Mouse (Mus musculus) spleen, postnatal 14 days (tissue): ENCODE data around the gene Arid5a.

Experiments used
- DNase-seq, 2 experiments: peaks; one replicate each; pipeline ENCODE4 v3.0.0; 2021 to 2022; ENCODE audit warnings: low spot score in 2 of 2

Arid5a gene

DNA sequence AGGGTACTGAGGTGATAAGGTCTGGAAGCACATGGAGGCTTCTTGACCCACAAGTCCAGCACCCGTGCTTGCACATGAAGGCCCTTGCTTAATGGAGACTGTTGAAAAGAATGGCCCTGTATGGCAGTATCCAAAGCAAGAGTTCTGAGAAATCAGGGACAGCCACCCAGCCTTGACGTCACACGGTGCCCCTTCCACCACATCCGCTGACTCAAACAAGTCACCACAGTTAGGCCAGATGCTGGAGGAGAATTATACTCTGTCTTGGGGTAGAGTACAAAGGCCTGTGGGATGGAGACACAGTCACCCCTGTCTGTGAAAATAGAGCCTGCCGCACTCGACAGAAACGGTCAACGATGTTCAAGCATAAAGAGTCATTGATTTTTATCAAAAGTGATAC is 14.1 kb upstream of the Arid5a start:
- no peak for DNase-seq

- DNase-seq = no peak
Observed at GRCm38 (mm10) chr1:36294402-36294801, 13.1 kb upstream of the Arid5a start.

- no peak for DNase-seq
Observed at GRCm38 (mm10) chr1:36296466-36297149, 10.9 kb upstream of the Arid5a start.

GRCm38 (mm10) chr1:36298107-36298506 is 9.4 kb upstream of the Arid5a start:
- DNase-seq = no peak

GRCm38 (mm10) chr1:36299126-36299525 is 8.4 kb upstream of the Arid5a start:
- DNase-seq = no peak

- DNase-seq = no peak
Observed at GRCm38 (mm10) chr1:36299676-36300075, 7.9 kb upstream of the Arid5a start.

DNA sequence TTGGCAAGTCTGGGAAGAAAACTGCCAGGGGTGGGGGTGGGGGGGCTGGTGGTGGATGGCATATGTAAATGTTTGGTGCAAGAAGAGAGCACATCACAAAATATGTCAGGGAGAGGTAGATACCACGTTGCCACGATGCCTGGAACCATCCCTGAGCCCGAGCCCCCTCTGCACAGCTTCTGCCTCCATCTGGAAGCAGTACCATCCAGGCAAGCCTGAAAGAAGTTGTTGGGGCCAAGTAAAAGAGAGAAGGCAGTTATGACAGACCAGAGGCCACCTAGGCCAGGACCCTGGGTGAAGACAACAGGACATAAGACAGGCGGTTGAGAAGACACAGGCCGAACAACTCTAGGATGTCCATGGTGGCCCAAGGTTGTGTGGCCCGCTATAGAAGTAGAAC is 7.0 kb upstream of the Arid5a start:
- DNase-seq = no peak

DNA sequence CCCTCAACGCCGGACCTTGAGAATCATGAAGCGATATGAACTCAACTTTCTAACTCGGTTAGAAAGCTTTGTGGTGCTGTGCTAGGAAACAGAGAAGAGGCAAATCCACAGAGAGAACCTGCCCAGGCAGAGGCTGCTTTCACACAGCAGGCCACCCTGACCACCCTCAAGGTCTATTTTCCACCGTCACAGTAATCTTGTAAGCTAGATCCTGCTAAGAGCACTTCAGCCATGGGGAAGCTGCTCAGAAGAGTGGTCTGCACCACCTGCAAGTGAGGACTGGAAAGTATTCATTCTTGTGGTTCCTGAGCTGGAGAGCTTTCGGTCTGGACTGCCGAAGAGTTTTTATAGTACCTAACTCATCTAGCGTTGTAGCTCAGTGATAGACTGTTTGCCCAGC is 5.3 kb upstream of the Arid5a start:
- no peak for DNase-seq

- DNase-seq = no peak
Observed at GRCm38 (mm10) chr1:36302957-36303356, 4.6 kb upstream of the Arid5a start.

DNA sequence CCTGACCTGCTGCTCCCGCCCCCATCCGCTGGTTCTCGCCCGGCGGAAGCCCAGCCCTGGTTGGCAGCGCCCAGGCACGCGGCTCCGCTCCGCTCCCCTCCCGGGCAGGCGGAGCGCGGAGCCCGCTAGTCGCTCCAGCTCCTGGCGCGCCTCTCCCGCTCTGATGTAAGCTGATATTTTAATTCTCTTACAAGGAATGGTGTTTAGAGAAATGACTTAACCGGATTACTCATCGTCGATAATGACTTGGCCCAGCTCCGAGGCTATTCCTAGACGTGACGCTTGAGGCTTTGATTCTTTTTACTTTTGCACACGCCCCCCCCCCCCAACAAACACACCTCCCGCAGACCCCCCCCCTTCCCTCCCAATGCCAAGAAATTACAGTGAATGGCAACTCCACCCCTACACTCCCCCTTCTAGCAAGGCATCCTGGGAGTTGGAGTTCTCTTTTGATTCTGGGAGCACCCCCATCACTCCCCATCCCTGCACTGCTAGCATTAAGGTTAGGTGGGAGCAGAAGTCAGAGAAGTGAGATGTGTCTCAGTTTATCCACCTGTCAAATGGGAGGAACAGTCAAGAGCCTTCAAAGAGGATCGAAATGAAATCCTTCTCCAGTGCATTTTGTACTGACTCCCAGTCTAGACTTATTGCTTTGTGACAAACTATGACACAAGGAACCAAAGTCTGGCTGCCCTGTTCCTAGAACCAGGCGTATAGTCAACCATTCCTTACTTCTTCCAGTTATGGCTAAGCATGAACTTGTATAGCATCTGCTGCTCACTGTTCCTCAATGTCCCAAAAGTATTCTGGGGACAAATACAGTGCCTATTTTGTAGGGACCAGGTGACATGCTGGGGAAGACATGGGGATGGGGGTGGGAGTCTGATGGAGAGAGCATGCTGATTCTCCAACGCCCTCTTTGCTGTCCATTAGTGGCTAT is 3.9 kb upstream of the Arid5a start:
- no peak for DNase-seq

GRCm38 (mm10) chr1:36304764-36305163 is 2.8 kb upstream of the Arid5a start:
- DNase-seq = no peak

DNA sequence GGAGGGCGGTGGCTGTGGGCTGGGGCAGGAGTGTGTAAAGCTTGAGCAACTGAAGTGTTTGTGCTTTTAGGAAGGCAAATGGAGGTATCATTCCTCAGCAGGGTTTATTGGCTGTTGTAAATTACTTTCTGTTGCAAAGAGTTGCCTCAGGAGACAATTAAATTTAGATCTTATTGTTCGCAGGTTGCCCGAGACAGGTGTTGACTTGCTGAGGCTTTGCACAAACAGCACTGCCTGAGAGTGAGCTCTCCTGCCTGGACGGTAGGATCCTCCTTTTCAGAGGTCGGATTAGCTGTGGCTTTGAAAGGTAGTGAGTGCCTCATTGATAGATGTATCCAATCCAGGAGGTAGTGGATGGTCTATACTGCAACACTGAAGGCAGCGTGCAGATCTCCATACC is 1.4 kb upstream of the Arid5a start:
- no peak for DNase-seq

DNA sequence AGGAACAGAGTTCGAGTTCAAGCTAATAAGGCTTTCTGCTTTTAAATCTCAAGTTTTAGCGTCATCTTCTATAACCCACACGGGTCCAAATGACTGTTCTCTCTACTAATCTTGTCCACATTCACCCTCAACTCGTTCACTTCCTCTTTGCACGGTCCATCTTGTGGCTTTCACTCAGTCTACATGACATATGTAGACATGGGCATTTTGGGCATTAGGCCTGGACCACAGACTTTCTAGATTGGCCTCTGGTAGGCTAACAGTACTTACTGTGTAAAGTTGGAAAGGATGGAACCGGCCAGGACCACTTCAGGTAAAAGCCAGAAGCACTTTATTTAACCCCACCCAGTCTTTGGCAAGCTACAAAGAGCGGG is 425 bp upstream of the Arid5a start:
- no peak for DNase-seq

GRCm38 (mm10) chr1:36308451-36308901 is 943 bp downstream of the Arid5a start:
- DNase-seq = no peak

- DNase-seq = no peak
Observed at GRCm38 (mm10) chr1:36308966-36309475, 1.5 kb downstream of the Arid5a start.

DNA sequence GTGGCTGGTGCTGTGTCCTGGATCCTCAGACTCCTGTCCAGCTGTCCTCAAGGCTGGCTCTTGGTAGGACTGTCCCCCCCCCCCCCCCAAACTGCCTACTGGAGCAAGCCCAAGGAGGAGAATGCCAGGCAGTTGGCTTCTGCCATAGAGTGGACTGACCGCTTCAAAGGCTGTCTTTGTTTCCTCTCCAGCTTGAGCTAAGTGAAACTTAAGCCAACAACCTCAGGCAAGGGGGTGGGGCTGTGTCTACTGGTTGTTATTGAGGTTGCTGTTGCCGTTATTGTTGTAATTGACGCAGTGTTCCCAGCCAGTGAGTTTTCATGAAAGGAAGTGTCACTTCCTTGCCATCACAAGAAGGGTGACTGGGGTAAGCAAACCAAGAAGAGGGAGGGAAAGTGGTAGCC is 2.0 kb downstream of the Arid5a start:
- DNase-seq = peak in 1 of 2 experiments; percentile 25

DNA sequence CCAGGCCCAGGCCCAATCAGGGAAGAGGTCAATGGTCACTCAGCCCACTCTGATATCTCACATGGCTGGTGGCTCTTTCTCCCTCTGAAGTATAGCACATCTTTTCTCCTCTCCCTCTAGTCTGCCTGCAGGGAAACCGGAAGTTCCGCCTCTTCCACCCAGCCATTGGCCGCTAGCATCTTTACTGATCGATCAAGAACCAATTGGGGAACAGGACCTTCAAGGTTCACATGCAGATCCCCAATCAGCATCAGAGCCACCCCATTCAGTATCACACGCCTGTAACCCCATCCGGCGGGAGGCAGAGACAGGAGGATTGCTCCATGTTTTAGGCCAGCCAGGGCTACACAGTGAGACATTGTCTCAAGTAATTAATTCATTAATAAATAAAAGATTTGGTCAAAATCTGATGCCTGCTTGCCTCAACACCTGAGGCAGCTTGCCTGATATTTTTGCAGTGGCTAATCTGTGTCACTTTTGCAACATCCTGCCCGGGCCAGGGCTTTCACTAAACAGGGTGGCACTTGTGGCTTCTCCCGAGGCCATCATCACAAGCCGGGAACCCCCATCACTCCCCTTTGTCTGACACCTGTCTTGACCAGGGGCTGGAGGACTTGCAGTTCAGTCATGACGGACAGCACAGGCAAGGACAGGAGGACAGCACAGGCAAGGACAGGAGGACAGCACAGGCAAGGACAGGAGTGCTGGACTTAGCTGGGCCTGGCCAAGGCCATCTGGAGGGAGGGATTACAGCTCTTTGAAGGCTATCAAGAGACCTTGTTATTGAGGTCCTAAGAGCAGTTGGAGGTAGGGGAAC is 7.6 kb downstream of the Arid5a start:
- no peak for DNase-seq

- no peak for DNase-seq
Observed at GRCm38 (mm10) chr1:36315776-36316100, 8.2 kb downstream of the Arid5a start.

- no peak for DNase-seq
Observed at GRCm38 (mm10) chr1:36321164-36321563, 13.6 kb downstream of the Arid5a start.

DNA sequence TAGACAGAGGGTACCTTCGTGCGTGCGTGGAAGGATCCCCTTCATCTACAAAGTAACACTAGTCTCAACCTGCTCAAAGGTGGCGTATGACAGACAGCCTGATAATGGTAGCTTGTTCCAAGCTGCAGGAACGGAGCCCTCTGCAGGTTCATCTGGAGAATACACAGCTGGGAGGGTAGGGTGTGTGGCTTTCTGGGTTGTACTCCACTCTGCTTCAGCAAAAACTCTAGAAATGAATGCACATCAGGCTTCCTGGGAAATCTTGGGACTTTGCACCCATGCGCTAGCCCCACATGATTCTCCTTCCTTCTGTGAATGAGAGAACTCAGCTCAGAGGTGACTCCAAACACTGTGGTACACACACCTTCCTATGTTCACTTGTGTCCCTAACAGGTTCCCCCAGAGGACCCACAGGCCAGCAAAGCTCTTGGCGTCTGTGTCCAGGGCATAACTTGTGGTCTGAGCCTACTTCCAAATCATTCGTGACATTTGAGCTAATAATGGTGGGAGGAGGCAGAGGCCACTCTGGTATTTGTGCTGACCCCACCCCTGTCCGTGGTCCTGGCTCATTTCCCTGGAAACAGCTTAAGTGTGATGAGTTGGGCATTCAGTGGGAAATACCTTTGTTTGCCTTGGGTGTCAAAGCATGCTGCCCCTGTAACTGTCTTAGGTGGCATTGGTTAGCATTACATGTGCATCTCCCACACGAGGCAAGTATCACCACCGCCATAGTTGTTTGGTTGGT is 14.5 kb downstream of the Arid5a start:
- no peak for DNase-seq

GRCm38 (mm10) chr1:36323076-36323475 is 15.5 kb downstream of the Arid5a start:
- DNase-seq = no peak
